ENCODE assay signal across 10 mouse cellular contexts in genomic region chr5:113974576-113974975, GRCm38 (mm10). TPM values are rescaled to one million over a fixed set of nuclear protein-coding genes. Genes with fewer than 3 reads are reported as not detected.
DNase-seq lines count a peak whose midpoint lies in the region; ATAC-seq and TF ChIP-seq lines count a peak whose summit lies in the region.
"Had no signal": no experiment of that assay in that cellular context is flagged by ENCODE, and none has a peak within 500 bp of the region (broad histone marks: within the 10 kb centered on the region; RNA-seq: fewer than 3 reads in every experiment).

No protein-coding gene starts in this region.

- 21% methylated on average over 15 of the region's 15 CpGs for WGBS in heart, adult 2 months
- 26% methylated on average over 15 of the region's 15 CpGs for WGBS in heart, postnatal 0 days
- 60% methylated on average over 15 of the region's 15 CpGs for WGBS in lung, adult 2 months

- no peak for TF ChIP-seq EP300 in heart, adult 2 months (IDR thresholded peaks at IDR 0.05; ENCODE audit: insufficient read depth, low read depth, low read length)
- no peak for TF ChIP-seq EP300 in heart, postnatal 0 days (IDR thresholded peaks at IDR 0.05; ENCODE audit: low read depth)

- H3K27ac ChIP-seq in heart, adult 2 months: peak overlapping the region; percentile 94
- H3K27ac ChIP-seq in heart, postnatal 0 days (ENCODE audit: low read depth): peak overlapping the region; percentile 75

- no peak for DNase-seq in heart, adult 2 months
- DNase-seq in heart, postnatal 25 days (ENCODE audit: low spot score): no peak
- no peak for DNase-seq in heart, postnatal 0 days (ENCODE audit: low spot score)
- peak; percentile 64 for DNase-seq in lung, adult 2 months
- DNase-seq in adrenal gland, adult 2 months: no peak
- DNase-seq in ovary, adult 18-20 months (ENCODE audit: low spot score): no peak
- no peak for DNase-seq in cerebellum, adult 11-12 months
- DNase-seq: cerebellum, postnatal 36 days had no signal

- TF ChIP-seq POLR2A in heart, adult 2 months (IDR thresholded peaks at IDR 0.05; ENCODE audit: insufficient read depth, low read depth, low read length): no peak
- no peak for TF ChIP-seq POLR2A in lung, adult 2 months (IDR thresholded peaks at IDR 0.05; ENCODE audit: borderline replicate concordance, extremely low read depth, low read depth, low read length)

- H3K27me3 ChIP-seq in heart, adult 2 months (ENCODE audit: control insufficient read depth, insufficient read depth, low read length): no peaks in the 10 kb centered on the region
- H3K27me3 ChIP-seq in E14TG2a.4 (ENCODE audit: insufficient read depth, low read length): no peaks in the 10 kb centered on the region
- H3K27me3 ChIP-seq in heart, postnatal 0 days (ENCODE audit: control insufficient read depth, insufficient read depth, low read length): no peaks in the 10 kb centered on the region

- H3K9me3 ChIP-seq in E14TG2a.4 (ENCODE audit: low read length): no peaks in the 10 kb centered on the region
- H3K9me3 ChIP-seq in heart, postnatal 0 days (replicated peaks; ENCODE audit: control insufficient read depth, low read length): no peaks in the 10 kb centered on the region

- H3K79me2 ChIP-seq in heart, adult 2 months (replicated peaks; ENCODE audit: control insufficient read depth, insufficient read depth, low read length): no peaks in the 10 kb centered on the region; the same call in 1 of the 2 replicates

- H3K4me2 ChIP-seq in heart, postnatal 0 days (ENCODE audit: low read depth, low read length): peak overlapping the region; percentile 26

- no peak overlapping the region for H3K4me3 ChIP-seq in heart, adult 2 months
- H3K4me3 ChIP-seq in E14TG2a.4 (replicated peaks; ENCODE audit: low read length): peak overlapping the region; percentile 32; the same call in 1 of the 2 replicates
- H3K4me3 ChIP-seq in heart, postnatal 0 days (ENCODE audit: low read depth, low read length): no peak overlapping the region
- peak overlapping the region; percentile 58 for H3K4me3 ChIP-seq in lung, adult 2 months (replicated peaks; ENCODE audit: extremely low read depth, low read depth, low read length)

- TF ChIP-seq CTCF in heart, adult 2 months (IDR thresholded peaks at IDR 0.05): no peak
- no peak for TF ChIP-seq CTCF in E14TG2a.4 (conservative IDR thresholded peaks at IDR 0.05; ENCODE audit: low read length)
- no peak for TF ChIP-seq CTCF in heart, postnatal 0 days (IDR thresholded peaks at IDR 0.05; ENCODE audit: low read depth)
- TF ChIP-seq CTCF in lung, adult 2 months (IDR thresholded peaks at IDR 0.05; ENCODE audit: insufficient read depth, low read length): no peak

- peaks cover 2% of the 10 kb centered on the region; the same call in 1 of the 2 replicates for H3K36me3 ChIP-seq in heart, adult 2 months (ENCODE audit: control insufficient read depth, insufficient read depth, low read length)
- peaks cover 25% of the 10 kb centered on the region for H3K36me3 ChIP-seq in E14TG2a.4 (ENCODE audit: insufficient read depth, low read length)
- peaks cover 15% of the 10 kb centered on the region for H3K36me3 ChIP-seq in heart, postnatal 0 days (replicated peaks; ENCODE audit: control insufficient read depth, insufficient read depth, low read length)

- no peak for ATAC-seq in heart, postnatal 0 days (ENCODE audit: insufficient read depth, low read depth)

- H3K9ac ChIP-seq in heart, adult 2 months (ENCODE audit: low read depth, low read length): peak overlapping the region; percentile 34
- peak overlapping the region; percentile 29; the same call in 1 of the 2 replicates for H3K9ac ChIP-seq in heart, postnatal 0 days (replicated peaks; ENCODE audit: low read depth, low read length)

- peaks cover 40% of the 10 kb centered on the region for H3K4me1 ChIP-seq in heart, adult 2 months (ENCODE audit: control insufficient read depth, insufficient read depth, low read length)
- peaks cover 95% of the 10 kb centered on the region for H3K4me1 ChIP-seq in E14TG2a.4 (replicated peaks; ENCODE audit: low read depth, low read length)
- peaks cover 33% of the 10 kb centered on the region for H3K4me1 ChIP-seq in heart, postnatal 0 days (ENCODE audit: control insufficient read depth, insufficient read depth)
- peaks cover 32% of the 10 kb centered on the region for H3K4me1 ChIP-seq in lung, adult 2 months (ENCODE audit: control insufficient read depth, insufficient read depth, low read length)

- intact Hi-C loops in heart, adult 2 months (cut with DNase I): loop anchor here (2.0 kb wide), 1 partner anchor 18 kb away; the partner anchor contains the start of gene Ssh1
- intact Hi-C loops in heart, postnatal 25 days (cut with DNase I): loop anchor here (2.0 kb wide), 1 partner anchor 16 kb away; no protein-coding TSS in a partner anchor

RNA-seq across cellular contexts. Expression of gene Ssh1, which starts 19.1 kb away (rescaled TPM):
- total RNA-seq in heart, adult 2 months (2021): 10 to 100 TPM; 13.4 to 15.2 TPM
- polyA plus RNA-seq in heart, adult 2 months (2012; rRNA removed): 7.4 and 9.8 TPM in 2 replicates
- 10 to 100 TPM; 13.4 to 16.9 TPM for total RNA-seq in heart, postnatal 25 days (2021)
- 7.1 and 10.0 TPM in 2 replicates for total RNA-seq in heart, postnatal 0 days (2014; rRNA removed; ENCODE audit: low replicate concordance)
- polyA plus RNA-seq in heart, postnatal 0 days (2015; fragmentation: Nextera tagmentation; extraction: Ambion mirVana): 5.8 and 6.8 TPM in 2 replicates
- polyA plus RNA-seq in lung, adult 2 months (2012; rRNA removed): 22.1 and 27.3 TPM in 2 replicates
- 10 to 100 TPM; 15.5 to 24.6 TPM for total RNA-seq in adrenal gland, adult 2 months (2021)
- 9.1 and 9.9 TPM in 2 replicates for polyA plus RNA-seq in adrenal gland, adult 2 months (2012; rRNA removed)

RNA-seq across cellular contexts. Expression of gene Dao, which starts 28.9 kb away (rescaled TPM):
- not detected for total RNA-seq in heart, adult 2 months (2021)
- polyA plus RNA-seq in heart, adult 2 months (2012; rRNA removed): not detected in 2 replicates
- not detected for total RNA-seq in heart, postnatal 25 days (2021)
- not detected in 2 replicates for total RNA-seq in heart, postnatal 0 days (2014; rRNA removed; ENCODE audit: low replicate concordance)
- not detected in 2 replicates for polyA plus RNA-seq in heart, postnatal 0 days (2015; fragmentation: Nextera tagmentation; extraction: Ambion mirVana)
- 0.05 and 0.17 TPM in 2 replicates for polyA plus RNA-seq in lung, adult 2 months (2012; rRNA removed)
- not detected for total RNA-seq in adrenal gland, adult 2 months (2021)
- not detected in 2 replicates for polyA plus RNA-seq in adrenal gland, adult 2 months (2012; rRNA removed)
- total RNA-seq: megakaryocyte progenitor cell, adult 5-6 weeks had no signal

Comparison
In these comparisons a context has a peak if more than half of its experiments do, and no peak if none do; other contexts are left out.
1. H3K4me3 ChIP-seq: peak in E14TG2a.4 (single experiment) and lung, adult 2 months (single experiment); none in heart, adult 2 months (single experiment) and heart, postnatal 0 days (single experiment).